Mouse (Mus musculus): ENCODE measurements around the gene Gm815.

GRCm38 (mm10) chr19:26837626-26838025, 48.1 kb upstream of the Gm815 start:
- TF ChIP-seq CTCF (IDR thresholded peaks at IDR 0.05; ENCODE audit: control insufficient read depth, insufficient read depth, insufficient read length) (no peak), MYOD1 (IDR thresholded peaks at IDR 0.05; ENCODE audit: control insufficient read depth, insufficient read length, low read depth) (no peak), USF1 (IDR thresholded peaks at IDR 0.05; ENCODE audit: low read depth) (no peak)
